Mouse (Mus musculus): ENCODE measurements around the gene Exoc4. TPM values are rescaled to one million over a fixed set of nuclear protein-coding genes. Genes with fewer than 3 reads are reported as not detected.

Gene Exoc4
- total and polyA plus RNA-seq, 2 experiments: 3.7 to 28.0 TPM

DNA sequence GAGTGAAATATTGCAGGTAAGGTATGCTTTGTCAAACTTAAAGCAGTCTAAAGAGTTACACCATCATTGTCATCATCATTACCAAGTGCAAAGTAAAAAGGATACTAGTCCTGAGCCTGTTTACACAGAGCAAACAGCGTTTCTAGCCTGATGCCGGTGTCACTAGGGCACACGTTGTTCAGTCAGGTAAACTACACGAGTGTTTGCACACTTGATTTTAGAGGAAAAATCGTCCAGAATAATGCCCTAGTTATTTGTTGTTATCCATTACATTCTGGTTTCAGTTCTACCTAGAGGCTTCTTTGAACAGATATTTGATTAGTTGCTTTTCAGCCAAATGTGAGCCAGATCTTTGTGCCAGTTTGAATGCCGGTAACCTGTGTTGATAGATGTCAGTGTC is 37.5 kb downstream of the Exoc4 start:
- H3K4me3 ChIP-seq (ENCODE audit: insufficient read depth, low read depth, low read length): no peak overlapping the region
- peaks cover 2% of the 10 kb centered on the region for H3K4me1 ChIP-seq (ENCODE audit: control insufficient read depth, insufficient read depth, low read length)
- no peak overlapping the region for H3K9ac ChIP-seq (ENCODE audit: low read depth, low read length)
- no peaks in the 10 kb centered on the region for H3K36me3 ChIP-seq (ENCODE audit: control insufficient read depth, insufficient read depth, low read length)
- H3K79me2 ChIP-seq (ENCODE audit: control insufficient read depth, insufficient read depth, low read length): no peaks in the 10 kb centered on the region
- no peaks in the 10 kb centered on the region for H3K27me3 ChIP-seq (ENCODE audit: control insufficient read depth, insufficient read depth, low read length)
- 18% methylated on average over 6 of the region's 6 CpGs for WGBS
- peak; percentile 74 for DNase-seq (ENCODE audit: extremely low read depth, low read depth, low spot score)
- TF ChIP-seq CTCF (IDR thresholded peaks at IDR 0.05; ENCODE audit: low read depth, low read length) (no peak), POLR2A (IDR thresholded peaks at IDR 0.05; ENCODE audit: extremely low read depth, insufficient read depth, low read length) (no peak)
- H3K27ac ChIP-seq (replicated peaks; ENCODE audit: insufficient read depth, low read depth, low read length): no peak overlapping the region

DNA sequence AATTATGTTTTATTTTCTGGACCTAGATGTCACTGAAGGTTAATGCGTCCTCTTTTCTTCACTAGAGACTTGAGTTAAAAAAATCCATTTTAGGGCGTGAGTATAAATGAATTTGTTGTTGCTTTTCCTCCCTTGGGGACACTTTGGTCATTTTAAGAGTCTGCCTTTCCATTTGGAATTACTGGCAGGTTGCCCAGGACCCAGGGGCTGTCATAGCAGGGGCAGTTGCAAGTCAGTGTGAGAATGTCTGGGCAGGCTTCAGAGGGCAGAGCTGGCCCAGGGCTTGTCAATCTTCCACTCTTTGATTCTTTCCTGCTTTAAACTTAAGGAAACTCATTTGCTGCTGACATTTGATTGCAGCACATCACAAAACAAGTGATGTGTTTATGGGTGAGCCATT is 45.7 kb downstream of the Exoc4 start:
- no peak overlapping the region for H3K9ac ChIP-seq (ENCODE audit: low read depth, low read length)
- no peaks in the 10 kb centered on the region for H3K4me1 ChIP-seq (ENCODE audit: control insufficient read depth, insufficient read depth, low read length)
- no peak overlapping the region for H3K4me3 ChIP-seq (ENCODE audit: insufficient read depth, low read depth, low read length)
- 95% methylated on average over 2 of the region's 2 CpGs for WGBS
- H3K36me3 ChIP-seq (ENCODE audit: control insufficient read depth, insufficient read depth, low read length): peaks cover 3% of the 10 kb centered on the region
- no peaks in the 10 kb centered on the region; the same call in 1 of the 2 replicates for H3K79me2 ChIP-seq (ENCODE audit: control insufficient read depth, insufficient read depth, low read length)
- no peak overlapping the region for H3K27ac ChIP-seq (replicated peaks; ENCODE audit: insufficient read depth, low read depth, low read length)
- no peaks in the 10 kb centered on the region for H3K27me3 ChIP-seq (ENCODE audit: control insufficient read depth, insufficient read depth, low read length)
- no peak for DNase-seq (ENCODE audit: extremely low read depth, low read depth, low spot score)
- TF ChIP-seq POLR2A (IDR thresholded peaks at IDR 0.05; ENCODE audit: extremely low read depth, insufficient read depth, low read length): no peak

GRCm38 (mm10) chr6:33297566-33297965 is 48.7 kb downstream of the Exoc4 start:
- Histone ChIP-seq H3K4me1 (ENCODE audit: control insufficient read depth, insufficient read depth, low read length) (no peaks in the 10 kb centered on the region), H3K4me3 (ENCODE audit: insufficient read depth, low read depth, low read length) (no peak overlapping the region), H3K36me3 (ENCODE audit: control insufficient read depth, insufficient read depth, low read length) (peaks cover 3% of the 10 kb centered on the region), H3K9ac (ENCODE audit: low read depth, low read length) (no peak overlapping the region), H3K27ac (replicated peaks; ENCODE audit: insufficient read depth, low read depth, low read length) (no peak overlapping the region), H3K79me2 (ENCODE audit: control insufficient read depth, insufficient read depth, low read length) (no peaks in the 10 kb centered on the region; the same call in 1 of the 2 replicates), H3K27me3 (ENCODE audit: control insufficient read depth, insufficient read depth, low read length) (no peaks in the 10 kb centered on the region)
- TF ChIP-seq POLR2A (IDR thresholded peaks at IDR 0.05; ENCODE audit: extremely low read depth, insufficient read depth, low read length) (no peak), CTCF (IDR thresholded peaks at IDR 0.05; ENCODE audit: low read depth, low read length) (no peak)
- peak; percentile 24 for DNase-seq (ENCODE audit: extremely low read depth, low read depth, low spot score)
- WGBS: 94% methylated on average over 3 of the region's 3 CpGs

GRCm38 (mm10) chr6:33298768-33299167 is 49.9 kb downstream of the Exoc4 start:
- Histone ChIP-seq H3K27ac (replicated peaks; ENCODE audit: insufficient read depth, low read depth, low read length) (no peak overlapping the region), H3K79me2 (ENCODE audit: control insufficient read depth, insufficient read depth, low read length) (no peaks in the 10 kb centered on the region; the same call in 1 of the 2 replicates), H3K36me3 (ENCODE audit: control insufficient read depth, insufficient read depth, low read length) (peaks cover 3% of the 10 kb centered on the region), H3K4me3 (ENCODE audit: insufficient read depth, low read depth, low read length) (no peak overlapping the region), H3K4me1 (ENCODE audit: control insufficient read depth, insufficient read depth, low read length) (no peaks in the 10 kb centered on the region), H3K27me3 (ENCODE audit: control insufficient read depth, insufficient read depth, low read length) (no peaks in the 10 kb centered on the region), H3K9ac (ENCODE audit: low read depth, low read length) (no peak overlapping the region)
- no peak for DNase-seq (ENCODE audit: extremely low read depth, low read depth, low spot score)
- no peak for TF ChIP-seq POLR2A (IDR thresholded peaks at IDR 0.05; ENCODE audit: extremely low read depth, insufficient read depth, low read length)
- TF ChIP-seq CTCF (IDR thresholded peaks at IDR 0.05; ENCODE audit: low read depth, low read length): no peak
- 75% methylated on average over 1 of the region's 1 CpGs for WGBS

DNA sequence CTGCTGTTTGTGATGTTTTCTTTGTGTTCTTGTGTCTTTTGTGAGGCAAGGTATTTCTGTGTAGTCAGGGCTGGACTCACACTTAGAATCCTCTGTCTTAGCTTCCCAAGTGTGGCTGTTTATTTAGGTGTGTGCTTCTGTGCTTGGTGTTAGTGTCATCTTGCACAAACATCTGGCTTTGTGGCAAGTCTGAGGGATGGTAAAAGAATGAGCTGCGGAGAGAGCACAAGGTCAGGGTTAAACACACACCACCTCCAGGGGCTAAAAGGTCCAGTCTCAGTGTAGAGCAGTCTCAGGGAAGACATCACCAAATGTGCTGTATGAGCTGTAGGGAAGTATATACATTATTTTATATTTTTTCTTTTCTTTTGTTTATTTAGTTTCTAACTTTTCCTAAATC is 57.1 kb downstream of the Exoc4 start:
- Histone ChIP-seq H3K4me1 (ENCODE audit: control insufficient read depth, insufficient read depth, low read length) (peaks cover 4% of the 10 kb centered on the region; the same call in 1 of the 2 replicates), H3K79me2 (ENCODE audit: control insufficient read depth, insufficient read depth, low read length) (no peaks in the 10 kb centered on the region), H3K4me3 (ENCODE audit: insufficient read depth, low read depth, low read length) (no peak overlapping the region), H3K27ac (replicated peaks; ENCODE audit: insufficient read depth, low read depth, low read length) (no peak overlapping the region), H3K36me3 (ENCODE audit: control insufficient read depth, insufficient read depth, low read length) (peaks cover 2% of the 10 kb centered on the region; the same call in 1 of the 2 replicates), H3K9ac (ENCODE audit: low read depth, low read length) (no peak overlapping the region), H3K27me3 (ENCODE audit: control insufficient read depth, insufficient read depth, low read length) (no peaks in the 10 kb centered on the region)
- DNase-seq (ENCODE audit: extremely low read depth, low read depth, low spot score): peak; percentile 51
- TF ChIP-seq POLR2A (IDR thresholded peaks at IDR 0.05; ENCODE audit: extremely low read depth, insufficient read depth, low read length) (no peak), CTCF (IDR thresholded peaks at IDR 0.05; ENCODE audit: low read depth, low read length) (no peak)
- WGBS: 16% methylated on average over 1 of the region's 1 CpGs

GRCm38 (mm10) chr6:33308646-33309045 is 59.8 kb downstream of the Exoc4 start:
- H3K4me1 ChIP-seq (ENCODE audit: control insufficient read depth, insufficient read depth, low read length): peaks cover 6% of the 10 kb centered on the region; the same call in 1 of the 2 replicates
- H3K27ac ChIP-seq (replicated peaks; ENCODE audit: insufficient read depth, low read depth, low read length): no peak overlapping the region
- H3K36me3 ChIP-seq (ENCODE audit: control insufficient read depth, insufficient read depth, low read length): peaks cover 2% of the 10 kb centered on the region; the same call in 1 of the 2 replicates
- 86% methylated on average over 2 of the region's 2 CpGs for WGBS
- H3K9ac ChIP-seq (ENCODE audit: low read depth, low read length): no peak overlapping the region
- no peaks in the 10 kb centered on the region for H3K79me2 ChIP-seq (ENCODE audit: control insufficient read depth, insufficient read depth, low read length)
- no peaks in the 10 kb centered on the region for H3K27me3 ChIP-seq (ENCODE audit: control insufficient read depth, insufficient read depth, low read length)
- no peak for TF ChIP-seq POLR2A (IDR thresholded peaks at IDR 0.05; ENCODE audit: extremely low read depth, insufficient read depth, low read length)
- TF ChIP-seq CTCF (IDR thresholded peaks at IDR 0.05; ENCODE audit: low read depth, low read length): no peak
- H3K4me3 ChIP-seq (ENCODE audit: insufficient read depth, low read depth, low read length): no peak overlapping the region
- DNase-seq (ENCODE audit: extremely low read depth, low read depth, low spot score): no peak

Measured in liver, adult 2 months (tissue).